Mouse (Mus musculus): ENCODE results near the gene Slc35b2. TPM values are rescaled to one million over a fixed set of nuclear protein-coding genes. Genes with fewer than 3 reads are reported as not detected.
A peak's percentile ranks its signal among the peaks of the same experiment; 100 is the strongest.

Slc35b2 gene
- total and polyA plus RNA-seq, 2 experiments from 2014 or later = 90.3 to 139 TPM

DNA sequence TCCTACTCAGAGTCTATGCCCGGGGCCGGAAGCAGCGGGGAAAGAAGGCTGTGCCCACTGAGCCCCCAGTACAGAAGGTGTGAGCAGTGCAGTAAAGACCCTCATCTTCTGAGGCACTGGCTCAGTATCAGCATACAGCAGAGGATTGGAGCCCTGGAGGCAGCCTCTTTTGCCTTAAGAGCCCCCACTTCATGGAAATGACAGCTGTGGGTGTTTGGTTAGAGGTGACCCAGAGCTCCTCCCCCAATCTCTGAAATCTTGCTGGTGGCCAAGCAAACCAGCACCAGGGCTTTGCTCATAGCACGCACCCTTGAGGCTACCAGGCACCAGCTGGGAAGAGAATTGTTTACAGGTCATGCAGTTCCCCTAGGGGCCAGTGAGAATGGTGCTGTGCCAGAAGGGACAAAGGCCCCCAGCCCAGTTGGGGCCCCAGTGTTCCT is 3.5 kb downstream of the Slc35b2 start:
- 19% methylated on average over 4 of the region's 4 CpGs for WGBS
- H3K36me3 ChIP-seq (ENCODE audit: insufficient read depth, low read length) = peaks cover 58% of the 10 kb centered on the region
- H3K4me1 ChIP-seq (ENCODE audit: insufficient read depth, low read length) = peaks cover 9% of the 10 kb centered on the region; the same call in 1 of the 2 replicates

DNA sequence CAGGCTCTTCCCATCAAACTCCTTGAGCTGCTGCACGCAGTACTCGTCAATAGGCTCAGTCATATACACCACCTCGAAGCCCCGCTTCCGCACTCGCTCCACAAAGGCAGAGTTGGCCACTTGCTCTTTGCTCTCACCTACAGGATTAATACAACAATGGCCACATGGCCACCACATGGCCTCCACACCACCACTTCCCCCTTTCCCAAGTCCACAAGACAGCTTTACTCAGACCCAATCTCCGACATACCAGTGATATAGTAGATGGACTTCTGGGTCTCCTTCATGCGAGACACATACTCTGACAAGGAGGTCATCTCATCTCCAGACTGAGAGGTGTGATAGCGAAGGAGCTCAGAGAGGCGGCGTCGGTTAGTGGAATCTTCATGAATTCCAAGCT is 5.3 kb downstream of the Slc35b2 start:
- WGBS = 89% methylated on average over 12 of the region's 12 CpGs
- no peak overlapping the region for H3K4me2 ChIP-seq (ENCODE audit: low read depth, low read length)
- H3K27me3 ChIP-seq (ENCODE audit: insufficient read depth, low read length) = no peaks in the 10 kb centered on the region
- ATAC-seq (no peak), DNase-seq (ENCODE audit: low spot score) (no peak)
- TF ChIP-seq CTCF (IDR thresholded peaks at IDR 0.05; ENCODE audit: low read depth) = no peak
- no peaks in the 10 kb centered on the region for H3K9me3 ChIP-seq (ENCODE audit: low read length)
- peaks cover 9% of the 10 kb centered on the region; the same call in 1 of the 2 replicates for H3K4me1 ChIP-seq (ENCODE audit: insufficient read depth, low read length)
- H3K9ac ChIP-seq (replicated peaks; ENCODE audit: low read length) = no peak overlapping the region
- H3K4me3 ChIP-seq (ENCODE audit: low read length) = no peak overlapping the region
- no peak overlapping the region for H3K27ac ChIP-seq
- H3K36me3 ChIP-seq (ENCODE audit: insufficient read depth, low read length) = peaks cover 58% of the 10 kb centered on the region

More for the DNA sequence above, 3.5 kb downstream of the Slc35b2 start:
- TF ChIP-seq CTCF (IDR thresholded peaks at IDR 0.05; ENCODE audit: low read depth) = no peak
- no peak overlapping the region for H3K4me3 ChIP-seq (ENCODE audit: low read length)
- H3K9ac ChIP-seq (replicated peaks; ENCODE audit: low read length) = no peak overlapping the region
- H3K4me2 ChIP-seq (ENCODE audit: low read depth, low read length) = no peak overlapping the region
- ATAC-seq (no peak), DNase-seq (ENCODE audit: low spot score) (no peak)
- no peaks in the 10 kb centered on the region for H3K27me3 ChIP-seq (ENCODE audit: insufficient read depth, low read length)
- H3K9me3 ChIP-seq (ENCODE audit: low read length) = no peaks in the 10 kb centered on the region
- peak overlapping the region; percentile 22; the same call in 1 of the 2 replicates for H3K27ac ChIP-seq

DNA sequence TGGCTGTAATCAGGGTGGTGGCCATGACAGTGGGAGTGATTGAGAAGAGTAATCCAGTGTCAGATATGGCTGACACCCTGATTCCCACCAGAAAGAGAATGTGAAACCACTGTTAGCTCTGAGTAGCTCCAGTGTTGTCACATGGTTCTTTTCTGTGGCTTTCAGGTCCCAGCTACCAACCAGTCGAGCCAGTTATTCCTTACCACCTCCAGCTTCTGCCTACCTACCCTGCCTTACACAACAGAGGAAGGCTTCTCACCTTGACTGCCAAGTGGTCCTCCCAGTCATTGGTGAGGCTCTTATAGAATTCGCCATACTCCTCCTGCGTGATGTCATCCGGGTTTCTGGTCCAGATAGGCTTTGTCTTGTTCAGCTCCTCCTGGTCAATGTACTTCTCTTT is 6.3 kb downstream of the Slc35b2 start:
- DNase-seq (ENCODE audit: low spot score) = no peak

DNA sequence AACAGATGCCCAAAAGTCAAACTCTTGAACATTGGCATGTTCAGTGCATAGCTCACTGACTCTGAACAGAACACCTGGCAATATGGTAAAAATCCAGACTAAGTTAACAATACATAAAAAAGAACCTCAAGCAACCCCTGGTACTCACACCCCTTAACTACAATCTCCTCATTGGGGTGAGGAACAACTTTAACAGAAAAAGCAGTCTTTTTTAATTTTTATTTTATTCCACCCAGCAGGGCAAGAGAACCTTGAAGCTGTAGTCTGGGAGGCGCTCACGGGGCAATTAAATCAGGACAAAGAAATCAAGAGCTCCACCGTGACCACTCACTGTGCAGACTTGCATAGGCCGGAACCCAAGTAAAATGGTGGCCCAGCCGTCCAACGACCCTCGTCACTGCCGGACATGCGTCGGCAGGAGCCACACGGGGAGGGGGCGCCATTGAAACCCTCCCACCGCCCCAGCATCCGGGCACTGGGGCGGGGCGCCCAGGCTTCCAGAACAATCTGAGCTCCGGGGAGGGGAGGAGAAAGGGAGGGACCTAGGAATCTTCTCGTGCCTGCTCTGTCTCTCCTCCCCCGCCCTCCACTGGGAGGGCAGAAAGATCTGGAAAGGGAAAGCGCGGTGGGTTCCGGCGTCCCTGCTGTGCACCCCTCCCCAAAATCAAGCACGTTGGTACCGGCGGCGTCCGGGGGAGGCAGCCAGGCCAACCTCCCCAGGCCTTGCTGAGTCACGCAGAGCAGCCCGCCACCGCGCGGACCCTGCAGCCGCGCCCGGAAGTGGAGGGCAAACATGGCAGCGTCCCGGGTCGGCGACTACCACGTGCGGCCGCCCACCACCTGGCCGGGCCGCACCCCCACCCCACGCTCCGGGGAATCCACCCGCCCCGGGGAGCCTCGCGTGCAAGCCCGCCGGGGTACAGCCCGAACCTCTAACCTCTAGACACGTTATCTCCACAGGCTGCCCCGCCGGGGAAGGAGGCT is 8.7 kb downstream of the Slc35b2 start:
- Histone ChIP-seq H3K4me3 (ENCODE audit: low read length) (peak overlapping the region; percentile 100), H3K9me3 (ENCODE audit: low read length) (no peaks in the 10 kb centered on the region), H3K4me2 (ENCODE audit: low read depth, low read length) (peak overlapping the region; percentile 79), H3K27me3 (ENCODE audit: insufficient read depth, low read length) (no peaks in the 10 kb centered on the region), H3K4me1 (ENCODE audit: insufficient read depth, low read length) (peaks cover 3% of the 10 kb centered on the region; the same call in 1 of the 2 replicates), H3K36me3 (ENCODE audit: insufficient read depth, low read length) (peaks cover 42% of the 10 kb centered on the region), H3K27ac (peak overlapping the region; percentile 96), H3K9ac (replicated peaks; ENCODE audit: low read length) (peak overlapping the region; percentile 100)
- WGBS = under 1% methylated on average over 52 of the region's 57 CpGs
- TF ChIP-seq CTCF (IDR thresholded peaks at IDR 0.05; ENCODE audit: low read depth) = peak; percentile 7
- DNase-seq (ENCODE audit: low spot score) (peak; percentile 95), ATAC-seq (peak; percentile 69)

More for the DNA sequence above, 6.3 kb downstream of the Slc35b2 start:
- H3K27me3 ChIP-seq (ENCODE audit: insufficient read depth, low read length) = no peaks in the 10 kb centered on the region
- H3K36me3 ChIP-seq (ENCODE audit: insufficient read depth, low read length) = peaks cover 58% of the 10 kb centered on the region
- H3K9ac ChIP-seq (replicated peaks; ENCODE audit: low read length) = no peak overlapping the region
- no peak overlapping the region for H3K27ac ChIP-seq
- H3K4me3 ChIP-seq (ENCODE audit: low read length) = no peak overlapping the region
- no peak overlapping the region for H3K4me2 ChIP-seq (ENCODE audit: low read depth, low read length)
- no peak for ATAC-seq
- H3K9me3 ChIP-seq (ENCODE audit: low read length) = no peaks in the 10 kb centered on the region
- no peak for TF ChIP-seq CTCF (IDR thresholded peaks at IDR 0.05; ENCODE audit: low read depth)
- peaks cover 5% of the 10 kb centered on the region for H3K4me1 ChIP-seq (ENCODE audit: insufficient read depth, low read length)
- 90% methylated on average over 4 of the region's 4 CpGs for whole genome bisulfite sequencing

DNA sequence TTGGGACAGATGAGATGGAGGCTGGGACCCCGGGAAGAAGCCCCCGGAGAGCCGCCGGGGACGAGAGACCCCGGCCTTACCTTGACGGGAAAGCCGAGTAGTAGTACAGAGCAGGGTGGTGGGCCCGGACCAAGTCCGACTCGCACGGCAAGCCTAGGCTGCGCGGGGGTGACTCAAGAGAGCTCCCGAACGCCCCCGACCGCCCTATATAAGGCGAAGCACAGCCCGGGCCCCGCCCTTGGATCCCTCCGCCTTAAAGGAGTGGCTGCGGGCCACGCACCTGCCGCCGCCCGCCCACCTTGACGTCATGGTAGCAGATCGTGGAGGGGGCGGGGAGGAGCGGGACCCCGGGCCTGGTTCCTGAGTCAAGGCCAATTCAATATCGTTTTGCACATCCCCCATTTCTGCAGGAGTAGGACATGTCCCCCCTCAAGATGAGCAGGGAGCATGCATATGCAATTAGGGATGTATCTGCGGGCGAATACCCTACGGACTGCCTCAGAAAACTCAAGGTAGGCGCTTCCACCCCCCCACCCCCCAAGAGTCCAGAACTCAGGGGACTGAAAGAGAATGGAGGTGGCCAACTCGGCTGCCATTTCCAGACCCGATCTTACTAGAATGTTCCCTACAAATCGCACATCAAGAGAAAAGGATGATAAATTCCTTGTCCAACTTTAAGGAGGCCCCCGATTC is 9.6 kb downstream of the Slc35b2 start, which contains the start of gene Hsp90ab1:
Gene Hsp90ab1, minus strand, starts transcription at position 185 of the 693 bp plus-strand sequence.
- Histone ChIP-seq H3K9ac (replicated peaks; ENCODE audit: low read length) (peak within 1 kb of the TSS; percentile 100), H3K27ac (peak within 1 kb of the TSS; percentile 96), H3K27me3 (ENCODE audit: insufficient read depth, low read length) (no peaks in the 10 kb centered on the region), H3K9me3 (ENCODE audit: low read length) (no peaks in the 10 kb centered on the region), H3K4me3 (ENCODE audit: low read length) (peak within 1 kb of the TSS; percentile 100), H3K4me1 (ENCODE audit: insufficient read depth, low read length) (peaks cover 3% of the 10 kb centered on the region; the same call in 1 of the 2 replicates), H3K36me3 (ENCODE audit: insufficient read depth, low read length) (peaks cover 33% of the 10 kb centered on the region), H3K4me2 (ENCODE audit: low read depth, low read length) (peak within 1 kb of the TSS; percentile 79)
- TF ChIP-seq CTCF (IDR thresholded peaks at IDR 0.05; ENCODE audit: low read depth) = no peak
- WGBS = under 1% methylated on average over 38 of the region's 41 CpGs
- ATAC-seq (peak; percentile 83), DNase-seq (ENCODE audit: low spot score) (peak; percentile 99)

DNA sequence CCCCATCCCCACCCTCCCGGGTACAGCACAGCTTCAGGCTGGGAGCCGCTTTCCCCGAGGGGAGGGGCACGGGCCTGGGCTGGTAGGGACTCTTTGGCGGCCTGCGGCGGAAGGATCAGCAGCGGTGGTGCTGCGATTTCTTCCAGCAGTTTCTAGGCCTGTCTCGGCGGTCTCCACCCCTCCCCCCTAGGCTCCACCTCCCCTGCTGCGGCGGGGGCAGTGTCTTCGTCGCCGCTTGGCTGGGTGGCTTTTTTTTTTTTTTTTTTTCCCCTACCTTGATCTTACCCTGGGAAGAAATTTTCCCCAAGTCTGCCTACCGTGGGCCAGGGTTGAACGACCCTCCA is 10.1 kb downstream of the Slc35b2 start:
- WGBS = 0% methylated on average over 18 of the region's 18 CpGs
- peak; percentile 65 for ATAC-seq
- DNase-seq (ENCODE audit: low spot score) = peak; percentile 96
- Histone ChIP-seq H3K36me3 (ENCODE audit: insufficient read depth, low read length) (peaks cover 28% of the 10 kb centered on the region), H3K4me1 (ENCODE audit: insufficient read depth, low read length) (peaks cover 3% of the 10 kb centered on the region; the same call in 1 of the 2 replicates), H3K9ac (replicated peaks; ENCODE audit: low read length) (peak overlapping the region; percentile 100), H3K27me3 (ENCODE audit: insufficient read depth, low read length) (no peaks in the 10 kb centered on the region), H3K4me2 (ENCODE audit: low read depth, low read length) (peak overlapping the region; percentile 79), H3K9me3 (ENCODE audit: low read length) (no peaks in the 10 kb centered on the region), H3K4me3 (ENCODE audit: low read length) (peak overlapping the region; percentile 100), H3K27ac (peak overlapping the region; percentile 96)
- no peak for TF ChIP-seq CTCF (IDR thresholded peaks at IDR 0.05; ENCODE audit: low read depth)
